Mouse (Mus musculus) lung, adult 2 months (tissue): ENCODE measurements at regions not wholly inside any gene's neighbourhood (a gene's known extent, or its start where the extent isn't known, plus 50 kb on each side); places are given as distances from the start of the nearest gene placed in this dataset.

Source experiments
- DNase-seq: peaks from one replicate; pipeline ENCODE4 v3.0.0; 2022
- H3K4me1 ChIP-seq: fragments of 200-500 bp; 2 replicates; pipeline ENCODE4 v1.6.1; 2011; ENCODE audit warnings: low read length; ENCODE audit not compliant: control insufficient read depth, insufficient read depth
- H3K4me3 ChIP-seq: fragments of 200-500 bp; replicated peaks from 2 replicates; pipeline ENCODE3; 2011; ENCODE audit warnings: low read depth, mild to moderate bottlenecking, control low read depth, low read length; ENCODE audit errors: extremely low read depth
- CTCF ChIP-seq: fragments of 200-500 bp; IDR thresholded peaks from 2 replicates; pipeline ENCODE4 v1.5.1; 2011; ENCODE audit warnings: mild to moderate bottlenecking, low read length, control low read depth; ENCODE audit not compliant: insufficient read depth
- POLR2A ChIP-seq: fragments of 200-500 bp; IDR thresholded peaks from 2 replicates; pipeline ENCODE4 v1.6.1; 2011; ENCODE audit warnings: low read depth, mild to moderate bottlenecking, control low read depth, low read length, borderline replicate concordance; ENCODE audit errors: extremely low read depth
- WGBS: fragments of 180-500 bp; shearing (Covaris S2); methylation state at CpG from one replicate; pipeline ENCODE4 v1.1.7; 2018; 5-methylcytosine and 5-hydroxymethylcytosine counted together

DNA sequence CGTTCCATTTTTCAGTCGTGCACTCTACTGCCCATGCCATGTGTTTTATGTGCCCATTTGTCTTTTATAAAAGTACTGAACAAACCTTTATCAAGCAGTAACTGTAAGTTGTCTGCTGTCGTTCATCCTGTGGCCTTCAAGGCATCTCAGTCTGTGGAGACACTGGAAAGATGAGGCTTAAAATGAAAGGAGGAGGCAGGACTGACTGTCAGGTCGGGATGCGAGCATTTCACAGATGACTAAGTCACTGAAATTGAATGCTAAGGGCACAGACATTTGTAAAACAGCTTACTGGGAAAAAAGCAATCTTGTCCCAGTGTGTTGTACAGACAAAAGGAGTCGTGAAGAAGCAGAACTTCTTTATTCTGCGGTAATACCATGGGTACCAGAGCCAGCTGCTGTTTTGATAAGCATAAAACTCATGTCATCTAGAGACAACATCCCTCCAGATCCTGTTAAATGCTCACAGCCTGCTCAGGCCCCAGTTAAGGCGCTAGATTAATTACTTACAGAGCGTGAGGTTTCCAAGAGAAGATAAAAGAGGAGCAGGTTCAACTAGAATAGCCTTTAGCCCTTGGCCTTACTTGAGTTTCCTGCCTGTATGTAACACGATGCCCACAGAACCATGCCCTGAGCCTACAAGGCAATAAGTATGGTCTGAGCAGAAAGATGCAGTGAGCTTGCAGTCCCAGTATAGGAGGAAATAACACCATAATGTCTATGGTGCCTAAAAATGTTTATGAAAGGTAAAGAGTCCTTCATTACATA, 101.0 kb upstream of the Csl start:
- DNase-seq = no peak
- 77% methylated on average over 10 of the region's 10 CpGs for WGBS
- Histone ChIP-seq H3K4me1 (no peaks in the 10 kb centered on the region), H3K4me3 (no peak overlapping the region)
- TF ChIP-seq POLR2A (no peak), CTCF (no peak)

DNA sequence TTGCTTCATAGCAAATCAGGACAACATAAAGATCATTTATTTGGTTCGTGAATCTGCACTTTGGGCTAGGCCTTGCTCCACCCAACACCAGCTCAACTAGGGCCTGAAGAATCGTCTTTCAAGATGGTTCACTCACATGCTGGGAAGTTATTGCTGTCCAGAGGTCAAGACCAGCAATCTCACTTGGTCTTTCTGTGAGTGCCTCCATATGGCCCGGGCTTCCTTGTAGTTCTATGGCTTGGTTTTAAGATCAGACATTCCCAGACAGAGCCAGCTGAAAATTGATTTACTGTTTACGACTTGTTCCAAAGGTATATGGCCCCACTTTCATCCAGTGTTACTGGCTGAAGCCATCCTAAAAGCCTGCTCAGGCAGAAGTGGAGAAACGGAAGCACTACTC, 84.7 kb upstream of the Csl start:
- Histone ChIP-seq H3K4me1 (peaks cover 12% of the 10 kb centered on the region), H3K4me3 (no peak overlapping the region)
- 82% methylated on average over 5 of the region's 5 CpGs for WGBS
- DNase-seq = no peak
- TF ChIP-seq CTCF (no peak), POLR2A (no peak)

GRCm38 (mm10) chr10:99841167-99841843, 81.8 kb upstream of the Csl start:
- no peak for DNase-seq
- 50% methylated on average over 10 of the region's 10 CpGs for WGBS

GRCm38 (mm10) chr10:99840179-99840876, 80.9 kb upstream of the Csl start:
- no peak for DNase-seq
- TF ChIP-seq POLR2A = no peak
- no peak for TF ChIP-seq CTCF
- peaks cover 12% of the 10 kb centered on the region for H3K4me1 ChIP-seq
- WGBS = 34% methylated on average over 10 of the region's 10 CpGs
- no peak overlapping the region for H3K4me3 ChIP-seq

More at GRCm38 (mm10) chr10:99841167-99841843, 81.8 kb upstream of the Csl start:
- peaks cover 12% of the 10 kb centered on the region for H3K4me1 ChIP-seq
- TF ChIP-seq CTCF = no peak
- no peak for TF ChIP-seq POLR2A
- no peak overlapping the region for H3K4me3 ChIP-seq

- WGBS = 84% methylated on average over 5 of the region's 5 CpGs
- Histone ChIP-seq H3K4me1 (peaks cover 17% of the 10 kb centered on the region), H3K4me3 (no peak overlapping the region)
- DNase-seq = no peak
- TF ChIP-seq POLR2A (no peak), CTCF (no peak)
Observed at GRCm38 (mm10) chr10:99836835-99837412, 77.5 kb upstream of the Csl start.

GRCm38 (mm10) chr10:99834905-99835633, 75.6 kb upstream of the Csl start:
- no peak for DNase-seq
- H3K4me1 ChIP-seq = peaks cover 7% of the 10 kb centered on the region
- WGBS = 31% methylated on average over 4 of the region's 4 CpGs
- no peak overlapping the region for H3K4me3 ChIP-seq
- TF ChIP-seq POLR2A (no peak), CTCF (no peak)

- H3K4me3 ChIP-seq = no peak overlapping the region
- 83% methylated on average over 3 of the region's 3 CpGs for WGBS
Observed at GRCm38 (mm10) chr10:99829974-99830373, 70.5 kb upstream of the Csl start.

DNA sequence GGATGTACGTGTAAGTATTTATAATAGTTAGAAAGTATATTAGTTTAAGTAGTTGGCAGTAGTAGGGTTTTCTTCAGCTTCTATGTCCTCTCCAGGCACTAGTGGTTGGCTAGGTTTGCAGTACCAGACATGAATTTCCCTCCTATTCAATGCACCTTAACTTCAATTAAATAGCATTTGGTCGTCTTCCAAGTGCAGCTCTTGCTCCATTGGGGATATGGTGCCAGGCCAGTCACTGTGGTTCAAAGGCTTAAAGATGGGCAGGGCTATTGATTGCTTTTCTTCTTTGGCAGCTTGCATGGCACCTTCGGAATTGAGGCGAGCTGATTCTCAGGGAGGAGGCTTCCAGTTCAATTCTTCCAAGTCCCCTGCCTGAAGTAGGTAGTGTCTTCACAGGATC, 68.0 kb upstream of the Csl start:
- Histone ChIP-seq H3K4me3 (no peak overlapping the region), H3K4me1 (no peaks in the 10 kb centered on the region)
- TF ChIP-seq POLR2A (no peak), CTCF (no peak)
- no peak for DNase-seq
- WGBS = 88% methylated on average over 4 of the region's 4 CpGs

More at GRCm38 (mm10) chr10:99829974-99830373, 70.5 kb upstream of the Csl start:
- H3K4me1 ChIP-seq = peaks cover 6% of the 10 kb centered on the region
- TF ChIP-seq CTCF (no peak), POLR2A (no peak)
- no peak for DNase-seq

DNA sequence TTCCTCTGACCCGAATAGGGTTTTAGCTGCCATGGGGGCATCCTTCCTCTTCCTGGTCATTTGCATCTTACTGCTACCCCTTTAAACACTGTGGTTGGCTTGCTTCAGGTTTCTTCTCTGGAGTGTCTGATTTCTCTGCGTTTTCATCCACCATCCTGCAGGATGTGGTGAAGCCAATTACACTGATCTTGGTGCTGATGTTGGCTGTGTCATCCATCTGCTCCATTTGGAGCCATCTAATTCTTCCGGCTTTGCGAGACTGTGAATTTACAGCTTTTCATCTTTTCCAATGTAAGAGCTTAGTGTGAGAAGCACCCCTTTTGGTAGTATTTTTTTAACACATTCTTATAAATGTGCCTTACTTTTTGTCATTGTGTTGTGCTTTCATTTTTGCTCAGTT, 66.4 kb upstream of the Csl start:
- TF ChIP-seq CTCF = no peak
- no peak for TF ChIP-seq POLR2A
- 87% methylated on average over 4 of the region's 4 CpGs for WGBS

More for the DNA sequence above, 66.4 kb upstream of the Csl start:
- Histone ChIP-seq H3K4me3 (no peak overlapping the region), H3K4me1 (no peaks in the 10 kb centered on the region)
- no peak for DNase-seq
